Mouse (Mus musculus) ES-Bruce4 (cell line): ENCODE results near the gene Ankrd22. TPM values are rescaled to one million over a fixed set of nuclear protein-coding genes. Genes with fewer than 3 reads are reported as not detected.

Source experiments
- H3K27ac ChIP-seq: 2 replicates; pipeline ENCODE4 v1.5.1; 2012; ENCODE audit warnings: low read length, inconsistent platforms; ENCODE audit not compliant: insufficient read depth
- H3K27me3 ChIP-seq: 2 replicates; pipeline ENCODE4 v1.6.1; 2012; ENCODE audit warnings: mild to moderate bottlenecking, low read length, inconsistent platforms; ENCODE audit not compliant: control insufficient read depth, poor library complexity, insufficient read depth, severe bottlenecking
- H3K36me3 ChIP-seq: 2 replicates; pipeline ENCODE4 v1.6.1; 2012; ENCODE audit warnings: inconsistent platforms, mild to moderate bottlenecking, low read length, moderate library complexity; ENCODE audit not compliant: control insufficient read depth, poor library complexity, insufficient read depth, severe bottlenecking
- H3K4me1 ChIP-seq: one replicate; pipeline ENCODE4 v1.8.1; 2011; ENCODE audit warnings: low read length; ENCODE audit not compliant: control insufficient read depth, insufficient read depth
- H3K4me3 ChIP-seq: 2 replicates; pipeline ENCODE4 v1.5.1; 2011; ENCODE audit warnings: low read depth, mild to moderate bottlenecking, low read length
- H3K9ac ChIP-seq: 2 replicates; pipeline ENCODE4 v1.6.1; 2012; ENCODE audit warnings: low read depth, mild to moderate bottlenecking, inconsistent platforms; ENCODE audit not compliant: poor library complexity, severe bottlenecking
- H3K9me3 ChIP-seq: replicated peaks from 2 replicates; pipeline ENCODE4 v1.6.1; 2012; ENCODE audit warnings: mild to moderate bottlenecking, low read length, inconsistent platforms; ENCODE audit not compliant: control insufficient read depth, poor library complexity, insufficient read depth, severe bottlenecking
- CTCF ChIP-seq: IDR thresholded peaks from one replicate; pipeline ENCODE4 v1.8.1; 2011; ENCODE audit warnings: low read depth, low read length
- EP300 ChIP-seq: IDR thresholded peaks from 2 replicates; pipeline ENCODE4 v1.6.1; 2011; ENCODE audit warnings: low read depth, low read length; ENCODE audit not compliant: insufficient read depth
- POLR2A ChIP-seq: IDR thresholded peaks from one replicate; pipeline ENCODE4 v1.8.1; 2011; ENCODE audit warnings: low read length; ENCODE audit not compliant: insufficient read depth
- polyA plus RNA-seq: library from polyadenylated mRNA; stranded (reverse); fragments of >200 nt; gene quantifications from 2 replicates; pipeline ENCODE4 v1.2.4, GENCODE M21; 2011; ENCODE audit warnings: low read depth; ENCODE audit not compliant: missing spikeins, insufficient read depth, insufficient read length

The Ankrd22 gene
- not detected in 2 replicates for polyA plus RNA-seq

GRCm38 (mm10) chr19:34165891-34166290 lies at the start of gene Ankrd22:
Gene Ankrd22, minus strand, starts transcription at chr19:34166053.
- no peak within 1 kb of the TSS for H3K27ac ChIP-seq
- H3K9me3 ChIP-seq, result no peaks in the 10 kb centered on the region
- H3K9ac ChIP-seq, result no peak within 1 kb of the TSS
- no peaks in the 10 kb centered on the region for H3K27me3 ChIP-seq
- H3K4me1 ChIP-seq, result no peaks in the 10 kb centered on the region
- H3K4me3 ChIP-seq, result no peak within 1 kb of the TSS
- TF ChIP-seq EP300 (no peak), POLR2A (no peak), CTCF (no peak)
- no peaks in the 10 kb centered on the region for H3K36me3 ChIP-seq

GRCm38 (mm10) chr19:34214136-34214535 lies 48.3 kb upstream of the Ankrd22 start:
- no peaks in the 10 kb centered on the region for H3K9me3 ChIP-seq
- TF ChIP-seq POLR2A, result no peak
- TF ChIP-seq EP300, result no peak
- TF ChIP-seq CTCF, result no peak
- H3K27me3 ChIP-seq, result no peaks in the 10 kb centered on the region
- H3K36me3 ChIP-seq, result no peaks in the 10 kb centered on the region
- no peaks in the 10 kb centered on the region for H3K4me1 ChIP-seq
- H3K9ac ChIP-seq, result no peak overlapping the region
- H3K27ac ChIP-seq, result no peak overlapping the region
- no peak overlapping the region for H3K4me3 ChIP-seq

- no peak overlapping the region for H3K9ac ChIP-seq
- no peaks in the 10 kb centered on the region for H3K9me3 ChIP-seq
- H3K36me3 ChIP-seq, result no peaks in the 10 kb centered on the region
- no peaks in the 10 kb centered on the region for H3K4me1 ChIP-seq
- TF ChIP-seq EP300 (no peak), CTCF (no peak), POLR2A (no peak)
- no peak overlapping the region for H3K4me3 ChIP-seq
- H3K27ac ChIP-seq, result no peak overlapping the region
- H3K27me3 ChIP-seq, result no peaks in the 10 kb centered on the region
Measured at GRCm38 (mm10) chr19:34213251-34213645, 47.4 kb upstream of the Ankrd22 start.

- no peaks in the 10 kb centered on the region for H3K36me3 ChIP-seq
- no peaks in the 10 kb centered on the region for H3K9me3 ChIP-seq
- TF ChIP-seq POLR2A, result no peak
- H3K9ac ChIP-seq, result no peak overlapping the region
- H3K4me1 ChIP-seq, result no peaks in the 10 kb centered on the region
- H3K4me3 ChIP-seq, result no peak overlapping the region
- H3K27ac ChIP-seq, result no peak overlapping the region
- H3K27me3 ChIP-seq, result no peaks in the 10 kb centered on the region
Measured at GRCm38 (mm10) chr19:34212489-34213250, 46.8 kb upstream of the Ankrd22 start.

- H3K36me3 ChIP-seq, result no peaks in the 10 kb centered on the region
- H3K4me3 ChIP-seq, result no peak overlapping the region
- TF ChIP-seq CTCF (no peak), EP300 (no peak), POLR2A (no peak)
- H3K27me3 ChIP-seq, result no peaks in the 10 kb centered on the region
- no peak overlapping the region for H3K9ac ChIP-seq
- no peaks in the 10 kb centered on the region for H3K4me1 ChIP-seq
- no peak overlapping the region for H3K27ac ChIP-seq
- H3K9me3 ChIP-seq, result no peaks in the 10 kb centered on the region
Measured at GRCm38 (mm10) chr19:34210841-34211240, 45.0 kb upstream of the Ankrd22 start.

- TF ChIP-seq CTCF (no peak), EP300 (no peak), POLR2A (no peak)
- no peak overlapping the region for H3K27ac ChIP-seq
- H3K27me3 ChIP-seq, result no peaks in the 10 kb centered on the region
- H3K4me3 ChIP-seq, result no peak overlapping the region
- H3K9me3 ChIP-seq, result no peaks in the 10 kb centered on the region
- H3K36me3 ChIP-seq, result no peaks in the 10 kb centered on the region
- H3K9ac ChIP-seq, result no peak overlapping the region
- no peaks in the 10 kb centered on the region for H3K4me1 ChIP-seq
Measured at GRCm38 (mm10) chr19:34209930-34210581, 44.2 kb upstream of the Ankrd22 start.
